ENCODE assay signal across 9 mouse cellular contexts in genomic region chr5:9540822-9541557, GRCm38 (mm10).
DNase-seq lines count a peak whose midpoint lies in the region; ATAC-seq and TF ChIP-seq lines count a peak whose summit lies in the region.
"Had no signal": no experiment of that assay in that cellular context is flagged by ENCODE, and none has a peak within 500 bp of the region (broad histone marks: within the 10 kb centered on the region; RNA-seq: fewer than 3 reads in every experiment).

No protein-coding gene starts in this region.

- H3K9me3 ChIP-seq in embryonic facial prominence, embryonic 11.5 days (replicated peaks; ENCODE audit: control insufficient read depth, low read length) = no peaks in the 10 kb centered on the region
- H3K9me3 ChIP-seq in neural tube, embryonic 13.5 days = no peaks in the 10 kb centered on the region
- H3K9me3 ChIP-seq in liver, postnatal 0 days (ENCODE audit: low read length) = no peaks in the 10 kb centered on the region

- DNase-seq in kidney, adult 2 months = peak; percentile 5
- DNase-seq in kidney, adult 8-10 months = no peak
- DNase-seq in embryonic facial prominence, embryonic 11.5 days (ENCODE audit: low spot score) = peak; percentile 35
- peak; percentile 55 for DNase-seq in layer of hippocampus, adult 9-11 months
- no peak for DNase-seq in liver, postnatal 0 days
- DNase-seq in thymus, postnatal 36 days = no peak
- no peak for DNase-seq in thymus, postnatal 0 days (ENCODE audit: low spot score)

- ATAC-seq in embryonic facial prominence, embryonic 11.5 days (replicated peaks; ENCODE audit: insufficient number of reproducible peaks, low FRiP score, low TSS enrichment, low read depth) = no peak
- ATAC-seq in neural tube, embryonic 13.5 days (ENCODE audit: low read depth) = peak; percentile 47; the same call in 1 of the 2 replicates
- ATAC-seq in liver, postnatal 0 days = no peak

- H3K4me1 ChIP-seq in kidney, adult 2 months (ENCODE audit: control insufficient read depth, insufficient read depth, low read length) = no peaks in the 10 kb centered on the region
- no peaks in the 10 kb centered on the region for H3K4me1 ChIP-seq in embryonic facial prominence, embryonic 11.5 days (ENCODE audit: control insufficient read depth, insufficient read depth, low read length)
- peaks cover 11% of the 10 kb centered on the region for H3K4me1 ChIP-seq in neural tube, embryonic 13.5 days (replicated peaks)
- no peaks in the 10 kb centered on the region for H3K4me1 ChIP-seq in liver, postnatal 0 days (ENCODE audit: insufficient read depth)

- no peak overlapping the region for H3K9ac ChIP-seq in embryonic facial prominence, embryonic 11.5 days (replicated peaks; ENCODE audit: low read length)
- no peak overlapping the region for H3K9ac ChIP-seq in neural tube, embryonic 13.5 days
- no peak overlapping the region for H3K9ac ChIP-seq in liver, postnatal 0 days (replicated peaks)

- no peaks in the 10 kb centered on the region for H3K27me3 ChIP-seq in kidney, adult 2 months (replicated peaks; ENCODE audit: control insufficient read depth, insufficient read depth, low read length)
- H3K27me3 ChIP-seq in embryonic facial prominence, embryonic 11.5 days (ENCODE audit: control insufficient read depth, insufficient read depth, low read length) = no peaks in the 10 kb centered on the region
- H3K27me3 ChIP-seq in neural tube, embryonic 13.5 days = no peaks in the 10 kb centered on the region
- H3K27me3 ChIP-seq in liver, postnatal 0 days (ENCODE audit: insufficient read depth, low read length) = no peaks in the 10 kb centered on the region

- no peak for TF ChIP-seq POLR2A in kidney, adult 2 months (IDR thresholded peaks at IDR 0.05; ENCODE audit: low read depth, low read length)

- H3K36me3 ChIP-seq in kidney, adult 2 months (ENCODE audit: control insufficient read depth, insufficient read depth, low read length) = no peaks in the 10 kb centered on the region
- H3K36me3 ChIP-seq in embryonic facial prominence, embryonic 11.5 days (replicated peaks; ENCODE audit: control insufficient read depth, insufficient read depth, low read depth, low read length) = no peaks in the 10 kb centered on the region
- H3K36me3 ChIP-seq in neural tube, embryonic 13.5 days = no peaks in the 10 kb centered on the region
- no peaks in the 10 kb centered on the region for H3K36me3 ChIP-seq in liver, postnatal 0 days (replicated peaks; ENCODE audit: insufficient read depth, low read length)

- TF ChIP-seq CTCF in kidney, adult 2 months (conservative IDR thresholded peaks at IDR 0.05; ENCODE audit: insufficient read depth, insufficient read length, low read depth, low read length) = no peak
- TF ChIP-seq CTCF in liver, postnatal 0 days (IDR thresholded peaks at IDR 0.05; ENCODE audit: low read depth) = no peak

- H3K4me3 ChIP-seq in kidney, adult 2 months (ENCODE audit: insufficient read depth, low read depth, low read length) = no peak overlapping the region
- no peak overlapping the region for H3K4me3 ChIP-seq in embryonic facial prominence, embryonic 11.5 days (ENCODE audit: low read depth, low read length)
- no peak overlapping the region for H3K4me3 ChIP-seq in neural tube, embryonic 13.5 days
- H3K4me3 ChIP-seq in liver, postnatal 0 days (ENCODE audit: low read depth, low read length) = no peak overlapping the region

- H3K4me2 ChIP-seq in embryonic facial prominence, embryonic 11.5 days (ENCODE audit: low read depth, low read length) = no peak overlapping the region
- no peak overlapping the region for H3K4me2 ChIP-seq in neural tube, embryonic 13.5 days
- no peak overlapping the region for H3K4me2 ChIP-seq in liver, postnatal 0 days (ENCODE audit: low read depth, low read length)

- TF ChIP-seq EP300 in liver, postnatal 0 days (IDR thresholded peaks at IDR 0.05; ENCODE audit: low read depth) = no peak

- H3K27ac ChIP-seq in kidney, adult 2 months (ENCODE audit: insufficient read depth, low read depth, low read length) = no peak overlapping the region
- no peak overlapping the region for H3K27ac ChIP-seq in embryonic facial prominence, embryonic 11.5 days (replicated peaks; ENCODE audit: low read depth, low read length)
- H3K27ac ChIP-seq in neural tube, embryonic 13.5 days (replicated peaks) = no peak overlapping the region
- no peak overlapping the region for H3K27ac ChIP-seq in liver, postnatal 0 days (ENCODE audit: low read depth)
- H3K27ac ChIP-seq: macrophage had no signal

- WGBS in kidney, adult 2 months = 17% methylated on average over 8 of the region's 8 CpGs
- 23% methylated on average over 8 of the region's 8 CpGs for WGBS in embryonic facial prominence, embryonic 11.5 days
- 20% methylated on average over 8 of the region's 8 CpGs for WGBS in neural tube, embryonic 13.5 days
- WGBS in liver, postnatal 0 days (ENCODE audit: insufficient replicate concordance) = 35% methylated on average over 8 of the region's 8 CpGs

Comparison
In these comparisons a context has a peak if more than half of its experiments do, and no peak if none do; other contexts are left out.
1. DNase-seq: peak in kidney, adult 2 months (single experiment), embryonic facial prominence, embryonic 11.5 days (single experiment) and layer of hippocampus, adult 9-11 months (single experiment); none in kidney, adult 8-10 months (0 of 2), liver, postnatal 0 days (single experiment), thymus, postnatal 36 days (0 of 2) and thymus, postnatal 0 days (single experiment).